Mouse (Mus musculus) liver, embryonic 13.5 days (tissue): ENCODE measurements at regions not wholly inside any gene's neighbourhood (a gene's known extent, or its start where the extent isn't known, plus 50 kb on each side); places are given as distances from the start of the nearest gene placed in this dataset. TPM values are rescaled to one million over a fixed set of nuclear protein-coding genes. Genes with fewer than 3 reads are reported as not detected.

Experiments used
- ATAC-seq: fragments of 200-750 bp; cut with Nextera tagmentation; 2 replicates; pipeline ENCODE4 v1.8.0; 2017; ENCODE audit warnings: low read depth, mild to moderate bottlenecking, moderate number of reproducible peaks, moderate library complexity
- DNase-seq: peaks from one replicate; pipeline ENCODE4 v3.0.0; 2022
- H3K27ac ChIP-seq: fragments of 300-500 bp; sonication (generic); 2 replicates; pipeline ENCODE4 v1.5.1; 2015; ENCODE audit warnings: moderate library complexity, mild to moderate bottlenecking, inconsistent platforms
- H3K27me3 ChIP-seq: fragments of 300-500 bp; sonication (generic); 2 replicates; pipeline ENCODE4 v1.6.1; 2015; ENCODE audit warnings: mild to moderate bottlenecking, inconsistent platforms
- H3K36me3 ChIP-seq: fragments of 300-500 bp; sonication (generic); 2 replicates; pipeline ENCODE4 v1.6.1; 2015; ENCODE audit warnings: mild to moderate bottlenecking, inconsistent platforms
- H3K4me1 ChIP-seq: fragments of 300-500 bp; sonication (generic); replicated peaks from 2 replicates; pipeline ENCODE4 v1.6.1; 2015; ENCODE audit warnings: inconsistent platforms
- H3K4me2 ChIP-seq: fragments of 300-500 bp; sonication (generic); 2 replicates; pipeline ENCODE4 v1.6.1; 2015; ENCODE audit warnings: inconsistent platforms, mild to moderate bottlenecking, moderate library complexity
- H3K4me3 ChIP-seq: fragments of 300-500 bp; sonication (generic); replicated peaks from 2 replicates; pipeline ENCODE4 v1.5.1; 2015; ENCODE audit warnings: mild to moderate bottlenecking, inconsistent platforms
- H3K9ac ChIP-seq: fragments of 300-500 bp; sonication (generic); 2 replicates; pipeline ENCODE4 v1.6.1; 2015; ENCODE audit warnings: mild to moderate bottlenecking, inconsistent platforms
- H3K9me3 ChIP-seq: fragments of 300-500 bp; sonication (generic); replicated peaks from 2 replicates; pipeline ENCODE4 v1.6.1; 2016; ENCODE audit warnings: inconsistent platforms
- WGBS: fragments of 180-500 bp; shearing (Covaris S2); methylation state at CpG from one replicate; pipeline ENCODE4 v1.1.7; 2015; ENCODE audit not compliant: insufficient replicate concordance; 5-methylcytosine and 5-hydroxymethylcytosine counted together
- microRNA-seq: library from miRNA; unstranded; fragments of <30 nt; microRNA quantifications from one replicate; pipeline ENCODE4, GENCODE M21; 2016

DNA sequence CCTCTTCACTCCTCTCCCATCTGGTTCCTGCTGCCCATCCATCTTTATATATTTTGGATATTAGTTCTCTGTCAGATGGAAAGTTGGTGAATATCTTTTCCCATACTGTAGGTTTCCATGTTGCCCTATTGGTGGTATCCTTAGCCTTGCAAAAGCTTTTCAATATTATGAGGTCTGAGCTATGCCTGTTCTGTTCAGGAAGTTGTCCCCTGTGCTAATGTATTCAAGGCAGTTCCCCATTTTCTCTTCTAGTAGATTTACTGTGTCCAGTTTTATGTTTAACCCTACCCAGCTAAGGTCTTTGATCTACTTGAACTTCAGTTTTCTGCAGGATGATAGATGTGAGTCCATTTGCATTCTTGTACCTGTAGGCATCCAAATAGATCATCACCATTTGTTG lies 109.4 kb upstream of the Tusc1 start:
- ATAC-seq (no peak), DNase-seq (no peak)
- H3K4me2 ChIP-seq, result no peak overlapping the region
- no peaks in the 10 kb centered on the region for H3K9me3 ChIP-seq
- H3K27ac ChIP-seq, result no peak overlapping the region
- H3K27me3 ChIP-seq, result no peaks in the 10 kb centered on the region
- H3K4me3 ChIP-seq, result no peak overlapping the region
- no peaks in the 10 kb centered on the region for H3K36me3 ChIP-seq
- H3K4me1 ChIP-seq, result no peaks in the 10 kb centered on the region
- no peak overlapping the region for H3K9ac ChIP-seq

- no peaks in the 10 kb centered on the region for H3K9me3 ChIP-seq
- no peak overlapping the region for H3K4me2 ChIP-seq
- H3K36me3 ChIP-seq, result no peaks in the 10 kb centered on the region
- DNase-seq, result no peak
- H3K9ac ChIP-seq, result no peak overlapping the region
- 55% methylated on average over 3 of the region's 3 CpGs for WGBS
- ATAC-seq, result no peak
- H3K27me3 ChIP-seq, result no peaks in the 10 kb centered on the region
- no peak overlapping the region for H3K27ac ChIP-seq
- H3K4me1 ChIP-seq, result no peaks in the 10 kb centered on the region
- H3K4me3 ChIP-seq, result no peak overlapping the region
Measured at GRCm38 (mm10) chr4:93438587-93439336, 103.5 kb upstream of the Tusc1 start.

- DNase-seq, result no peak
- H3K4me2 ChIP-seq, result no peak overlapping the region
- no peaks in the 10 kb centered on the region for H3K27me3 ChIP-seq
- WGBS, result 36% methylated on average over 3 of the region's 3 CpGs
- no peak for ATAC-seq
- no peaks in the 10 kb centered on the region for H3K36me3 ChIP-seq
- no peaks in the 10 kb centered on the region for H3K9me3 ChIP-seq
- H3K27ac ChIP-seq, result no peak overlapping the region
- no peak overlapping the region for H3K9ac ChIP-seq
- no peak overlapping the region for H3K4me3 ChIP-seq
- H3K4me1 ChIP-seq, result no peaks in the 10 kb centered on the region
Measured at GRCm38 (mm10) chr4:93437386-93438130, 102.2 kb upstream of the Tusc1 start.

DNA sequence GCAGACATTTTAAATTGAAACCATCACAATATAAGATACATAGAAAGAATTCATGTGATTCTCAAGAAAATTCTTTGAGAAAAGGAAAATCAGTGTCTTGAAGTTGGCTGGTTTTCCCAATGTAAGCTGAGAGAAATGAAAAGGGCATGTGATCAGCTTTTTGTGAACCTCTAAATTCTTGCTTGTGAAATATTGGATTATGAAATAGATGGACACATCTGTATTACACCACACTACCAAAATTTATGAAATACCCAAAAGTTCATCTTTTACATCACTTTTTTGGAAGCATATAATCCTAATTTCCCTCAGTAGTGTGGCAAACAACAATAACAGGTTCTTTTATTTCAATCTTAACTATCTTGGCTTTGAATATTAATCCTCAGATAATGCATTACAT lies 77.4 kb upstream of the Tusc1 start:
- Histone ChIP-seq H3K4me3 (no peak overlapping the region), H3K4me2 (no peak overlapping the region), H3K9me3 (no peaks in the 10 kb centered on the region), H3K27ac (no peak overlapping the region), H3K9ac (no peak overlapping the region), H3K36me3 (no peaks in the 10 kb centered on the region), H3K27me3 (no peaks in the 10 kb centered on the region), H3K4me1 (no peaks in the 10 kb centered on the region)
- DNase-seq, result no peak
- ATAC-seq, result no peak

DNA sequence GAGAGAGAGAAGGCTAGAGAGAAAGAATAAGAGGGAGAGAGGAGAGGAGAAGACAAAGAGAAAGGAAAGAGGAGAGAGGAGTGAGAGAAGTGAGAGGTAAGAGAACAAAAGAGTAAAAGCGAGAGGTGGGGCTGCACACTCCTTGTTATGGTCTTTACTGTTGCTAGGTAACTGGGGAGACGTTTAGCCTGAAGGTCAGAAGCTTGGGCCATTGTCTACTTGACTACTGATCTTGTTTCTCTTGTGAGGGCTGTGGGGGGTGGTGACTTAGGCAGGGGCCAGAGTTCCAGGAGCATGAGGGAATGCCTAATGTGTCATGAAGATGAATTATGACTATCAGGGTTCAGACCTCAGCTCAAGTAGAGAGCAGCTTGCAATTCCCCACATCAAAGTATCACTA lies 71.6 kb upstream of the Tusc1 start:
- WGBS, result 49% methylated on average over 2 of the region's 2 CpGs

DNA sequence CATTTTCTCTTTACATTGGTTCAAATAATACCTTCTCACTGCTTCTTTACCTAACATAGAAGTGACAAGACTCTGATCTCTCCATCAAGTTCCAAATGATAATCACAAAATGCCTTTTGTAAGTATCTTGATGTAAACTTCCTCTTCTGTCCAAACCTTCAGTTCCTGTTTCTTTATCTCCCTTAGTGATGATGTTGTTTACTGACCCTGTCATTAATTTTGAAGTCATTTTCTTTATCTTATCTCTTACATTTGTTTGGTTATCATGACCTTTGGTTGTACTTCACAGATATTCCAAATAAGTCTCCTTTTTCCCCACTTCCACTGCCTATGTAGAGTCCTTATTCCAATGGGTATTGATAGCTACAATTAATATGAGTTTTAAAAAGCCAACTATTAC lies 65.3 kb upstream of the Tusc1 start:
- Histone ChIP-seq H3K9ac (no peak overlapping the region), H3K27ac (no peak overlapping the region), H3K9me3 (no peaks in the 10 kb centered on the region), H3K4me2 (no peak overlapping the region), H3K36me3 (no peaks in the 10 kb centered on the region), H3K27me3 (no peaks in the 10 kb centered on the region), H3K4me1 (no peaks in the 10 kb centered on the region), H3K4me3 (no peak overlapping the region)
- DNase-seq (no peak), ATAC-seq (no peak)

More for the DNA sequence above, 71.6 kb upstream of the Tusc1 start:
- ATAC-seq, result no peak
- Histone ChIP-seq H3K27ac (no peak overlapping the region), H3K4me2 (no peak overlapping the region), H3K36me3 (no peaks in the 10 kb centered on the region), H3K9me3 (no peaks in the 10 kb centered on the region), H3K4me3 (no peak overlapping the region), H3K27me3 (no peaks in the 10 kb centered on the region), H3K9ac (no peak overlapping the region), H3K4me1 (no peaks in the 10 kb centered on the region)
- no peak for DNase-seq

Small RNA genes in the stretch of these regions (microRNA-seq; reads per million reads assigned to microRNA genes)
- gene Gm22619, result not detected
